Mouse (Mus musculus) heart, adult 2 months (tissue): Measurements from ENCODE around the gene Map3k20.

ENCODE experiments used
- CTCF ChIP-seq: fragments of 200-600 bp; IDR thresholded peaks from 2 replicates; pipeline ENCODE4 v1.8.1; 2022; ENCODE audit warnings: antibody characterized with exemption, mild to moderate bottlenecking, moderate library complexity
- POLR2A ChIP-seq: fragments of 200-500 bp; IDR thresholded peaks from 2 replicates; pipeline ENCODE4 v1.6.1; 2011; ENCODE audit warnings: mild to moderate bottlenecking, low read depth, low read length, control low read depth; ENCODE audit not compliant: insufficient read depth

GRCm38 (mm10) chr2:72391721-72392120 lies 106.3 kb downstream of the Map3k20 start:
- TF ChIP-seq POLR2A: no peak
- TF ChIP-seq CTCF: no peak
